Mouse (Mus musculus) MEL (cell line): ENCODE measurements around the gene Sptlc2. TPM values are rescaled to one million over a fixed set of nuclear protein-coding genes. Genes with fewer than 3 reads are reported as not detected.

Experiments used
- DNase-seq: peaks from one replicate; pipeline ENCODE4 v3.0.0; 2011; ENCODE audit warnings: low read depth, low spot score
- H3K27ac ChIP-seq: 2 replicates; pipeline ENCODE4 v1.5.1; 2012; ENCODE audit warnings: low read depth, mild to moderate bottlenecking, control low read depth, low read length, moderate library complexity; ENCODE audit not compliant: control insufficient read depth
- H3K27me3 ChIP-seq, 2 experiments: fragments of 150-350 bp in 1 of 2; sonication (generic) in 1 of 2; 2 replicates each; pipeline ENCODE4 v1.6.1; 2012; ENCODE audit warnings: low read length in 2 of 2, mild to moderate bottlenecking in 2 of 2, improper control_type of control experiment in 1 of 2, moderate library complexity in 1 of 2; ENCODE audit not compliant: insufficient read depth in 2 of 2, control insufficient read depth in 1 of 2
- H3K36me3 ChIP-seq, 2 experiments: 2 replicates each; pipeline ENCODE4 v1.6.1; 2012 to 2014; ENCODE audit warnings: low read length in 2 of 2, improper control_type of control experiment in 1 of 2, inconsistent platforms in 1 of 2, mild to moderate bottlenecking in 1 of 2; ENCODE audit not compliant: insufficient read depth in 2 of 2, control insufficient read depth in 1 of 2
- H3K4me1 ChIP-seq, 2 experiments: fragments of 150-350 bp in 1 of 2; sonication (generic) in 1 of 2; 2 replicates each; pipeline ENCODE4 v1.6.1; 2012; ENCODE audit warnings: low read length in 2 of 2, improper control_type of control experiment in 1 of 2, mild to moderate bottlenecking in 1 of 2; ENCODE audit not compliant: insufficient read depth in 2 of 2, control insufficient read depth in 1 of 2
- H3K4me3 ChIP-seq, 2 experiments: fragments of 150-350 bp in 1 of 2; sonication (generic) in 1 of 2; 2 replicates each; pipeline ENCODE4 v1.5.1; 2012; ENCODE audit warnings: low read depth in 2 of 2, low read length in 2 of 2, mild to moderate bottlenecking in 2 of 2, moderate library complexity in 2 of 2, control low read depth in 1 of 2, improper control_type of control experiment in 1 of 2; ENCODE audit not compliant: control insufficient read depth in 1 of 2, insufficient read depth in 1 of 2
- H3K79me2 ChIP-seq: 2 replicates; pipeline ENCODE4 v1.6.1; 2012; ENCODE audit warnings: mild to moderate bottlenecking, low read length, moderate library complexity; ENCODE audit not compliant: control insufficient read depth, poor library complexity, insufficient read depth
- H3K9ac ChIP-seq: 2 replicates; pipeline ENCODE4 v1.6.1; 2012; ENCODE audit warnings: low read depth, mild to moderate bottlenecking, control low read depth, low read length, moderate library complexity; ENCODE audit not compliant: control insufficient read depth, poor library complexity, severe bottlenecking
- H3K9me3 ChIP-seq: fragments of 150-350 bp; sonication (generic); replicated peaks from 2 replicates; pipeline ENCODE4 v1.6.1; 2012; ENCODE audit warnings: mild to moderate bottlenecking, low read length, improper control_type of control experiment, moderate library complexity; ENCODE audit not compliant: insufficient read depth
- BHLHE40 ChIP-seq: IDR thresholded peaks from 2 replicates; pipeline ENCODE4 v1.6.1; 2012; ENCODE audit warnings: low read depth, mild to moderate bottlenecking, inconsistent platforms, low read length, improper control_type of control experiment, borderline replicate concordance
- CHD1 ChIP-seq: IDR thresholded peaks from 2 replicates; pipeline ENCODE4 v1.6.1; 2012; ENCODE audit warnings: low read depth, mild to moderate bottlenecking, inconsistent platforms, low read length, improper control_type of control experiment
- CHD2 ChIP-seq: IDR thresholded peaks from 2 replicates; pipeline ENCODE4 v1.6.1; 2011; ENCODE audit warnings: low read length, improper control_type of control experiment
- CTCF ChIP-seq, 3 experiments: IDR thresholded peaks in 2 of 3; conservative IDR thresholded peaks in 1 of 3; 2 replicates each; pipeline ENCODE4 v1.5.1; 2011 to 2012; ENCODE audit warnings: low read length in 3 of 3, low read depth in 2 of 3, mild to moderate bottlenecking in 2 of 3, improper control_type of control experiment in 1 of 3, inconsistent platforms in 1 of 3, mixed read lengths in 1 of 3, moderate library complexity in 1 of 3; ENCODE audit not compliant: control insufficient read depth in 1 of 3, insufficient read depth in 1 of 3, poor library complexity in 1 of 3, severe bottlenecking in 1 of 3
- E2F4 ChIP-seq: IDR thresholded peaks from 2 replicates; pipeline ENCODE4 v1.6.1; 2011; ENCODE audit warnings: low read depth, low read length, improper control_type of control experiment, borderline replicate concordance
- ELF1 ChIP-seq: IDR thresholded peaks from 2 replicates; pipeline ENCODE4 v1.6.1; 2014; ENCODE audit warnings: low read depth, mild to moderate bottlenecking, inconsistent platforms, low read length, improper control_type of control experiment, moderate library complexity
- EP300 ChIP-seq, 2 experiments: IDR thresholded peaks; 2 replicates each; pipeline ENCODE4 v1.6.1; 2011; ENCODE audit warnings: improper control_type of control experiment in 2 of 2, low read length in 2 of 2, low read depth in 1 of 2, mild to moderate bottlenecking in 1 of 2
- ETS1 ChIP-seq: IDR thresholded peaks from 2 replicates; pipeline ENCODE4 v1.6.1; 2012; ENCODE audit warnings: low read depth, mild to moderate bottlenecking, inconsistent platforms, low read length, improper control_type of control experiment, moderate library complexity
- GATA1 ChIP-seq: IDR thresholded peaks from 2 replicates; pipeline ENCODE4 v1.6.1; 2011; ENCODE audit warnings: low read depth, low read length, improper control_type of control experiment
- HCFC1 ChIP-seq: IDR thresholded peaks from 2 replicates; pipeline ENCODE4 v1.6.1; 2012; ENCODE audit warnings: low read depth, mild to moderate bottlenecking, inconsistent platforms, low read length, improper control_type of control experiment, moderate library complexity
- JUND ChIP-seq: IDR thresholded peaks from 2 replicates; pipeline ENCODE4 v1.6.1; 2011; ENCODE audit warnings: low read depth, mild to moderate bottlenecking, improper control_type of control experiment, low read length
- MAFK ChIP-seq: IDR thresholded peaks from 2 replicates; pipeline ENCODE4 v1.6.1; 2011; ENCODE audit warnings: low read depth, mild to moderate bottlenecking, low read length, improper control_type of control experiment, borderline replicate concordance
- MAX ChIP-seq: IDR thresholded peaks from 2 replicates; pipeline ENCODE4 v1.6.1; 2011; ENCODE audit warnings: low read length, improper control_type of control experiment
- MAZ ChIP-seq: IDR thresholded peaks from 2 replicates; pipeline ENCODE4 v1.6.1; 2012; ENCODE audit warnings: low read depth, mild to moderate bottlenecking, inconsistent platforms, low read length, improper control_type of control experiment
- MEF2A ChIP-seq: IDR thresholded peaks from 2 replicates; pipeline ENCODE4 v1.6.1; 2014; ENCODE audit warnings: low read depth, mild to moderate bottlenecking, inconsistent platforms, low read length, improper control_type of control experiment; ENCODE audit not compliant: poor library complexity, insufficient replicate concordance, severe bottlenecking; ENCODE audit errors: extremely low read depth
- MXI1 ChIP-seq: IDR thresholded peaks from 2 replicates; pipeline ENCODE4 v1.6.1; 2011; ENCODE audit warnings: mild to moderate bottlenecking, low read depth, low read length, improper control_type of control experiment
- MYB ChIP-seq: IDR thresholded peaks from 2 replicates; pipeline ENCODE4 v1.6.1; 2011; ENCODE audit warnings: mild to moderate bottlenecking, low read depth, low read length, improper control_type of control experiment
- MYC ChIP-seq: IDR thresholded peaks from 2 replicates; pipeline ENCODE4 v1.6.1; 2011; ENCODE audit warnings: low read depth, mild to moderate bottlenecking, low read length, improper control_type of control experiment, moderate library complexity
- NELFE ChIP-seq: IDR thresholded peaks from 2 replicates; pipeline ENCODE4 v1.6.1; 2011; ENCODE audit warnings: low read depth, low read length, improper control_type of control experiment
- NRF1 ChIP-seq: IDR thresholded peaks from 2 replicates; pipeline ENCODE4 v1.6.1; 2014; ENCODE audit warnings: low read depth, mild to moderate bottlenecking, inconsistent platforms, low read length, improper control_type of control experiment, moderate library complexity; ENCODE audit not compliant: poor library complexity, insufficient read depth, severe bottlenecking
- POLR2A ChIP-seq, 2 experiments: IDR thresholded peaks; 2 replicates each; pipeline ENCODE4 v1.6.1; 2011 to 2012; ENCODE audit warnings: low read length in 2 of 2, mild to moderate bottlenecking in 2 of 2, control low read depth in 1 of 2, improper control_type of control experiment in 1 of 2, low read depth in 1 of 2, moderate library complexity in 1 of 2; ENCODE audit not compliant: control insufficient read depth in 1 of 2, insufficient read depth in 1 of 2, poor library complexity in 1 of 2
- POLR2AphosphoS2 ChIP-seq: IDR thresholded peaks from 2 replicates; pipeline ENCODE4 v1.6.1; 2011; ENCODE audit warnings: low read length, improper control_type of control experiment
- POLR2AphosphoS5 ChIP-seq: IDR thresholded peaks from 2 replicates; pipeline ENCODE4 v1.6.1; 2012; ENCODE audit warnings: low read depth, borderline replicate concordance, mild to moderate bottlenecking, inconsistent platforms, low read length, moderate library complexity, mixed read lengths
- RAD21 ChIP-seq: IDR thresholded peaks from 2 replicates; pipeline ENCODE4 v1.6.1; 2011; ENCODE audit warnings: mild to moderate bottlenecking, low read depth, low read length, improper control_type of control experiment
- RCOR1 ChIP-seq: IDR thresholded peaks from 2 replicates; pipeline ENCODE4 v1.6.1; 2012; ENCODE audit warnings: low read depth, mild to moderate bottlenecking, inconsistent platforms, low read length, improper control_type of control experiment
- SIN3A ChIP-seq: IDR thresholded peaks from 2 replicates; pipeline ENCODE4 v1.6.1; 2012; ENCODE audit warnings: low read length, improper control_type of control experiment, inconsistent platforms
- SMC3 ChIP-seq: IDR thresholded peaks from 2 replicates; pipeline ENCODE4 v1.6.1; 2011; ENCODE audit warnings: low read depth, low read length, improper control_type of control experiment
- TAL1 ChIP-seq: IDR thresholded peaks from 2 replicates; pipeline ENCODE4 v1.6.1; 2012; ENCODE audit warnings: mild to moderate bottlenecking, inconsistent platforms, low read length, moderate library complexity, mixed read lengths
- TBP ChIP-seq: IDR thresholded peaks from 2 replicates; pipeline ENCODE4 v1.8.0; 2011; ENCODE audit warnings: low read depth, low read length, improper control_type of control experiment
- TCF12 ChIP-seq: IDR thresholded peaks from 2 replicates; pipeline ENCODE4 v1.6.1; 2014; ENCODE audit warnings: low read depth, mild to moderate bottlenecking, inconsistent platforms, low read length, improper control_type of control experiment, moderate library complexity
- UBTF ChIP-seq: IDR thresholded peaks from 2 replicates; pipeline ENCODE4 v1.6.1; 2012; ENCODE audit warnings: low read depth, mild to moderate bottlenecking, inconsistent platforms, low read length, improper control_type of control experiment, moderate library complexity, borderline replicate concordance; ENCODE audit not compliant: insufficient read depth
- USF1 ChIP-seq: IDR thresholded peaks from 2 replicates; pipeline ENCODE4 v1.6.1; 2014; ENCODE audit warnings: low read depth, mild to moderate bottlenecking, inconsistent platforms, low read length, improper control_type of control experiment, moderate library complexity
- USF2 ChIP-seq, 2 experiments: IDR thresholded peaks; 2 replicates each; pipeline ENCODE4 v1.6.1; 2011 to 2012; ENCODE audit warnings: improper control_type of control experiment in 2 of 2, low read length in 2 of 2, borderline replicate concordance in 1 of 2, inconsistent platforms in 1 of 2, low read depth in 1 of 2, mild to moderate bottlenecking in 1 of 2; ENCODE audit not compliant: insufficient read depth in 1 of 2
- ZC3H11A ChIP-seq: IDR thresholded peaks from 2 replicates; pipeline ENCODE4 v1.6.1; 2012; ENCODE audit warnings: low read depth, mild to moderate bottlenecking, inconsistent platforms, low read length, improper control_type of control experiment
- ZKSCAN1 ChIP-seq: IDR thresholded peaks from 2 replicates; pipeline ENCODE4 v1.6.1; 2012; ENCODE audit warnings: low read depth, mild to moderate bottlenecking, inconsistent platforms, low read length, improper control_type of control experiment, moderate library complexity
- ZMIZ1 ChIP-seq: IDR thresholded peaks from 2 replicates; pipeline ENCODE4 v1.6.1; 2012; ENCODE audit warnings: low read depth, mild to moderate bottlenecking, inconsistent platforms, low read length, improper control_type of control experiment, moderate library complexity
- polyA plus RNA-seq, 2 experiments: library from polyadenylated mRNA; stranded (reverse) in 1 of 2; unstranded in 1 of 2; fragments of >175 nt in 1 of 2; fragments of >200 nt in 1 of 2; gene quantifications; 2 replicates each; pipeline versions ENCODE4 v1.2.1 to v1.2.4; 2012; ENCODE audit warnings: low replicate concordance in 2 of 2, low read depth in 1 of 2; ENCODE audit not compliant: insufficient read length in 2 of 2, insufficient read depth in 1 of 2, missing spikeins in 1 of 2
- total RNA-seq: library from RNA; depleted of rRNA; stranded (reverse); fragments of 300-350 nt; gene quantifications from 2 replicates; pipeline ENCODE4 v1.2.3, GENCODE M21; 2012

Gene Sptlc2
- total and polyA plus RNA-seq, 3 experiments, result 61.6 to 75.9 TPM; not detected in 1

GRCm38 (mm10) chr12:87266108-87266826, 121.9 kb downstream of the Sptlc2 start, which contains the start of the genes Vipas39 and Ahsa1:
Gene Vipas39, minus strand, starts transcription at chr12:87266256.
Gene Ahsa1, plus strand, starts transcription at chr12:87266479.
- Histone ChIP-seq H3K9me3 (no peaks in the 10 kb centered on the region), H3K4me3 (peak within 1 kb of the TSS; percentile 74 to 90), H3K4me1 (peaks cover 0 to 7% of the 10 kb centered on the region in 2 experiments; a peak in 3 of 4 replicates), H3K27me3 (no peaks in the 10 kb centered on the region), H3K36me3 (peaks cover 13 to 16% of the 10 kb centered on the region in 2 experiments), H3K9ac (peak within 1 kb of the TSS; percentile 92), H3K27ac (peak within 1 kb of the TSS; percentile 93), H3K79me2 (peaks cover 25% of the 10 kb centered on the region)
- peak; percentile 98 for DNase-seq
- TF ChIP-seq CHD1 (no peak), MAZ (peak; percentile 88; the same call in 1 of the 2 replicates), SIN3A (peak; percentile 82), CTCF (IDR thresholded peaks at IDR 0.05 in 2 of 3, conservative IDR thresholded peaks at IDR 0.05 in 1 of 3; ENCODE audit: control insufficient read depth in 1 of 3, insufficient read depth in 1 of 3, low read depth in 2 of 3, low read length in 3 of 3, poor library complexity in 1 of 3, severe bottlenecking in 1 of 3) (no peak), ZC3H11A (no peak), ELF1 (peak; percentile 89), RAD21 (no peak), USF1 (no peak), RCOR1 (no peak; the same call in 1 of the 2 replicates), TAL1 (no peak), ZKSCAN1 (no peak), GATA1 (0 out of 2 replicates have a peak, but pooled peaks have one; percentile 31), POLR2A (IDR thresholded peaks at IDR 0.05; ENCODE audit: control insufficient read depth in 1 of 2, insufficient read depth in 1 of 2, low read depth in 1 of 2, low read length in 2 of 2, poor library complexity in 1 of 2) (peak; percentile 97), MXI1 (no peak; the same call in 1 of the 2 replicates), ZMIZ1 (peak; percentile 90), E2F4 (no peak; the same call in 1 of the 2 replicates), JUND (no peak), TCF12 (peak; percentile 63), MYC (peak; percentile 90), NELFE (peak; percentile 97), CHD2 (peak; percentile 62), SMC3 (no peak), NRF1 (no peak), HCFC1 (peak; percentile 99), TBP (peak; percentile 77), BHLHE40 (no peak), UBTF (no peak), POLR2AphosphoS5 (no peak), MEF2A (no peak), POLR2AphosphoS2 (peak; percentile 88), MAX (peak; percentile 39; the same call in 1 of the 2 replicates), ETS1 (peak; percentile 40; the same call in 1 of the 2 replicates), EP300 (IDR thresholded peaks at IDR 0.05; ENCODE audit: low read depth in 1 of 2, low read length in 2 of 2) (no peak), MYB (peak; percentile 43; the same call in 1 of the 2 replicates), MAFK (no peak), USF2 (IDR thresholded peaks at IDR 0.05; ENCODE audit: borderline replicate concordance in 1 of 2, insufficient read depth in 1 of 2, low read depth in 1 of 2, low read length in 2 of 2) (no peak)
